ENCODE assay signal across 22 mouse cellular contexts in genomic region chr15:25268436-25268835, GRCm38 (mm10).
DNase-seq lines count a peak whose midpoint lies in the region; ATAC-seq and TF ChIP-seq lines count a peak whose summit lies in the region.
"Had no signal": no experiment of that assay in that cellular context is flagged by ENCODE, and none has a peak within 500 bp of the region (broad histone marks: within the 10 kb centered on the region; RNA-seq: fewer than 3 reads in every experiment).

No protein-coding gene starts in this region.

- ATAC-seq in heart, embryonic 12.5 days (ENCODE audit: insufficient number of reproducible peaks, low FRiP score): no peak
- ATAC-seq: activated CD4-positive, CD25-positive, alpha-beta regulatory T cell, adult 4 months; forebrain, embryonic 15.5 days had no signal

- H3K4me3 ChIP-seq in heart, embryonic 12.5 days: no peak overlapping the region
- no peak overlapping the region for H3K4me3 ChIP-seq in bone marrow macrophage, adult 2 months (ENCODE audit: insufficient read depth, low read length)
- H3K4me3 ChIP-seq in layer of hippocampus, adult 2 months: no peak overlapping the region
- H3K4me3 ChIP-seq: embryonic facial prominence, embryonic 13.5 days; forebrain, embryonic 15.5 days; heart, embryonic 10.5 days; hindbrain, embryonic 12.5 days; intestine, embryonic 15.5 days; limb, embryonic 15.5 days; liver, embryonic 15.5 days; midbrain, embryonic 12.5 days; neural tube, embryonic 13.5 days had no signal

- H3K27me3 ChIP-seq in heart, embryonic 12.5 days (replicated peaks): no peaks in the 10 kb centered on the region
- H3K27me3 ChIP-seq: embryonic facial prominence, embryonic 13.5 days; forebrain, embryonic 15.5 days; hindbrain, embryonic 12.5 days; intestine, embryonic 15.5 days; limb, embryonic 15.5 days; liver, embryonic 15.5 days; midbrain, embryonic 12.5 days; neural tube, embryonic 13.5 days; Patski had no signal

- H3K36me3 ChIP-seq in heart, embryonic 12.5 days: no peaks in the 10 kb centered on the region
- H3K36me3 ChIP-seq: embryonic facial prominence, embryonic 13.5 days; forebrain, embryonic 15.5 days; heart, embryonic 10.5 days; hindbrain, embryonic 12.5 days; intestine, embryonic 15.5 days; limb, embryonic 15.5 days; liver, embryonic 15.5 days; midbrain, embryonic 12.5 days; neural tube, embryonic 13.5 days had no signal

- H3K4me1 ChIP-seq in heart, embryonic 12.5 days (replicated peaks): peaks cover 8% of the 10 kb centered on the region; the same call in 1 of the 2 replicates
- H3K4me1 ChIP-seq in bone marrow macrophage, adult 2 months (ENCODE audit: control insufficient read depth, insufficient read depth, low read length): peaks cover 36% of the 10 kb centered on the region
- H3K4me1 ChIP-seq: forebrain, embryonic 15.5 days; hindbrain, embryonic 12.5 days; intestine, embryonic 15.5 days; midbrain, embryonic 12.5 days had no signal

- WGBS in heart, embryonic 12.5 days: 71% methylated on average over 2 of the region's 2 CpGs

- H3K27ac ChIP-seq in heart, embryonic 12.5 days (ENCODE audit: poor library complexity, severe bottlenecking): no peak overlapping the region
- H3K27ac ChIP-seq in bone marrow macrophage, adult 2 months (ENCODE audit: insufficient read depth, low read depth, low read length): peak overlapping the region; percentile 26; the same call in 1 of the 2 replicates
- H3K27ac ChIP-seq in layer of hippocampus, adult 2 months: no peak overlapping the region
- H3K27ac ChIP-seq: embryonic facial prominence, embryonic 13.5 days; forebrain, embryonic 15.5 days; hindbrain, embryonic 12.5 days; intestine, embryonic 15.5 days; limb, embryonic 15.5 days; liver, embryonic 15.5 days; midbrain, embryonic 12.5 days; neural tube, embryonic 13.5 days had no signal

- H3K9ac ChIP-seq in heart, embryonic 12.5 days: no peak overlapping the region
- H3K9ac ChIP-seq: embryonic facial prominence, embryonic 13.5 days; forebrain, embryonic 15.5 days; hindbrain, embryonic 12.5 days; intestine, embryonic 15.5 days; limb, embryonic 15.5 days; liver, embryonic 15.5 days; midbrain, embryonic 12.5 days; neural tube, embryonic 13.5 days had no signal

- TF ChIP-seq POLR2A in bone marrow macrophage, adult 2 months (IDR thresholded peaks at IDR 0.05; ENCODE audit: borderline replicate concordance, low read depth, low read length): no peak

- no peak overlapping the region for H3K4me2 ChIP-seq in heart, embryonic 12.5 days
- H3K4me2 ChIP-seq: embryonic facial prominence, embryonic 13.5 days; forebrain, embryonic 15.5 days; hindbrain, embryonic 12.5 days; intestine, embryonic 15.5 days; limb, embryonic 15.5 days; liver, embryonic 15.5 days; midbrain, embryonic 12.5 days; neural tube, embryonic 13.5 days had no signal

- peak; percentile 84 for DNase-seq in heart, adult 11 months
- DNase-seq in A20 (ENCODE audit: low read depth, low spot score): peak; percentile 51
- DNase-seq in natural killer cell, adult 2 months (ENCODE audit: low spot score in 2 of 2): peak; percentile 17 to 30
- no peak for DNase-seq in layer of hippocampus, adult 11-12 months (ENCODE audit: low spot score)
- DNase-seq in layer of hippocampus, adult 2 months (ENCODE audit: low spot score in 2 of 2): no peak
- DNase-seq: cerebellum, adult 9-10 months; gastrocnemius, postnatal 36 days; heart, postnatal 10 days; spleen, adult 18-20 months had no signal

- TF ChIP-seq CTCF in bone marrow macrophage, adult 2 months (IDR thresholded peaks at IDR 0.05; ENCODE audit: low read depth, low read length): no peak
- no peak for TF ChIP-seq CTCF in layer of hippocampus, adult 2 months (conservative IDR thresholded peaks at IDR 0.05)

- H3K9me3 ChIP-seq in heart, embryonic 12.5 days (replicated peaks): no peaks in the 10 kb centered on the region
- H3K9me3 ChIP-seq: embryonic facial prominence, embryonic 13.5 days; forebrain, embryonic 15.5 days; heart, embryonic 10.5 days; hindbrain, embryonic 12.5 days; intestine, embryonic 15.5 days; limb, embryonic 15.5 days; liver, embryonic 15.5 days; midbrain, embryonic 12.5 days; neural tube, embryonic 13.5 days had no signal

Comparison
In these comparisons a context has a peak if more than half of its experiments do, and no peak if none do; other contexts are left out.
1. DNase-seq: peak in heart, adult 11 months (single experiment), A20 (single experiment) and natural killer cell, adult 2 months (2 of 2); none in layer of hippocampus, adult 11-12 months (single experiment) and layer of hippocampus, adult 2 months (0 of 2).